Mouse (Mus musculus): ENCODE results near the gene Gstt2.

GRCm38 (mm10) chr10:75860746-75861145, 23.5 kb upstream of the Gstt2 start:
- TF ChIP-seq CTCF (IDR thresholded peaks at IDR 0.05; ENCODE audit: low read depth, low read length) (no peak), POLR2A (IDR thresholded peaks at IDR 0.05; ENCODE audit: extremely low read depth, insufficient read depth, low read length) (no peak)
